Mouse (Mus musculus): ENCODE results near the gene Rhoc. TPM values are rescaled to one million over a fixed set of nuclear protein-coding genes. Genes with fewer than 3 reads are reported as not detected.
"Not testable (repeated sequence)": the region's sequence is repeated elsewhere in the genome, so short reads cannot be mapped to it uniquely, and the experiment has no call there.

Rhoc gene
- polyA plus RNA-seq, 1 experiment, result 142 TPM

DNA sequence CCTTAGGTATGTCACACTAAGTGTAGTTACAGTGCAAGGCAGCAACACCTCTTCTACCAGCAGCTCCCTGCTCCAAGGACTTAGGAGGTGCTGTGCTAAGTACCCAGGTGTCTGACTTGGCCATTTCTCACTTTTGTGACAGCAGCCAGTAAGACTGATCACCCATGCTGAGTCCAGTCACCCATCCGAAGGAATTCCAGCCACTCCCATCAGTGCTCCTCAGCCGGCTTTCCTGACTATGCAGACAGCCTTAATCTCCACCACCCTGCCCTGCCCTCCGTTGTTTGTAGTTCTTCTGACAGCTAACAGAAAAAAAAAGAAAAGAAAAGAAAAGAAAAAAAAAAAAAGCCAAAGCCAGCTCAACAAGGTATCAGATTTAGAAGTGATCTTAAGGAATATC is 23.6 kb downstream of the Rhoc start:
- no peak for DNase-seq (ENCODE audit: low read depth, low spot score)
- WGBS, result 20% methylated on average over 3 of the region's 3 CpGs

GRCm38 (mm10) chr3:104812254-104812653 is 24.1 kb downstream of the Rhoc start:
- 83% methylated on average over 4 of the region's 4 CpGs for WGBS
- no peak for DNase-seq (ENCODE audit: low read depth, low spot score)

GRCm38 (mm10) chr3:104813227-104813626 is 25.1 kb downstream of the Rhoc start:
- DNase-seq (ENCODE audit: low read depth, low spot score), result not testable (repeated sequence)
- WGBS, result 82% methylated on average over 7 of the region's 7 CpGs

DNA sequence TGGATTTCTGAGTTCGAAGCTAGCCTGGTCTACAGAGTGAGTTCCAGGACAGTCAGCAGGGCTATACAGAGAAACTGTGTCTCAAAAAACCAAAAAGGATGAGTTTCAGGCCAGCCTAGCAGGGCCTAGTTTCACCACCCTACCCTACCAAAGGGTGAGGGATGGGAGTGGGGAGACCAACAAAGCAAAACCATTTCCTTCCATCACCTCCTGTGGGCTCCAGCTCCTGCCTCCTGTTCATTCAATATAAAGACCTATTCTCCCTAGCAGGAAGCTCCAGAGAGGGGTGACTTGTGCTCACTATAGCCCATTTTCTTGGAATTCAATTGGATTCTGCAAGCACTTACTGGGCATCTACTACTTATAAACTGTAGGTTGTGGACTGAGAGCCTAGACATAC is 26.6 kb downstream of the Rhoc start:
- no peak for DNase-seq (ENCODE audit: low read depth, low spot score)
- WGBS, result 97% methylated on average over 1 of the region's 1 CpGs

DNA sequence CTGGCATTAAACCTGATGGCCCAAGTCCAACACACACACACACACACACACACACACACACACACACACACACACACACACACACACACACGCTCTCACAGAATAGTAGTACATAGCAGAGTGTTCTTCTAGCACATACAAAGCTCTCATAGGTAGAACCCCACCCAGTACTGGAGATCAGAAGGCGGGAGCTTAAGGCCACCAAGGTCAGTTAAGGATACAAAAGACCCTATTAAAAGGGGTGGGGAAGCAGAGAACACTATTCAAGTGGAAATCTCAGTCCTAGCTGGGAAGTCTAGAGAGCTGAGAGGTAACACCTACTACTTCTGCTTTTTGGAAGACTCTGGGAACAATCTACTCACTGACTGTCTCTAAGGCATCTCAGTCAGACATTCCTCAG is 27.2 kb downstream of the Rhoc start:
- 59% methylated on average over 2 of the region's 2 CpGs for WGBS
- DNase-seq (ENCODE audit: low read depth, low spot score), result no peak

DNA sequence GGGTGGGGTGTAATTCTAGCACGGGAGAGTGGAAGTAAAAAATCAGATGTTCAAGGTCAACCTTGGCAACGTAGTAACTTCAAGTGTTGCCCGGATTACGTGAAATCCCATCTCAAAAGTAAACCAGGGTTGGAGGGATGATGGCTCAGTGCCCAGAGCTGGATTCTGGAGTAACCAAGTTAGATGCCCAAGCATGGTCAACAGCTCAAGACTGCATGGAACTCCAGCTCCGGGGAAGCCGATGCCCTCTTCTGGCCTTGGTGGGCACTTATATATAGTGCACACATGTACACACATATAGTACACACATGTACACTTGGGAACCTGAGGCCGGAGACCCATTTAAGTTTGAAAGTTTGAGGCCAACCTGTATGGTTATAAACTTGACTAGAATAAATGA is 28.0 kb downstream of the Rhoc start:
- WGBS, result 91% methylated on average over 7 of the region's 7 CpGs

DNA sequence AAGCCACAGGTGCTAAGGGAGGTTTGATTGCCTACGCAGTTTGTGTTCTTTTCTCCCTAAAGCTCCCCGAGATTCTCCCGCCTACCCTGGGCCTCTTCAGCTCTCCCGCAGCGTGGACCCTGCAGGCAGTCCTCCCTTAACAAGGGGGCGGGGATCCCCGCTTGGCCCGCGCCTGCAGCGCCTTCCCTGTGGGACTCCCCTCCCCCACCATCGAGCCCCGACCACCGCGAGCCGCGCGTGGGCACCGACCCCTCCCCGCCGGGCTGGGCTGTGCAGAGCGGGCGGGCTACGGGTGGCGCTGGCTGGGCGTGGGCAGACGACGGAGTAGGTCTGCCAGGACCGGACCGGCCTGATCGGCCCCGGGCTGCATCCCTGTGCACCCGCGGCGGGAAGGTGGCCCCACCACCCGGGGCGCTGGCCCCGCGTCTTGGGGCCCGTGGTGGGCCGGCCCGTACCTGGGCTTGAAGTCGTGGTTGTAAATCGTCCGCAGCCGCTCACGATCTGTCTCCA is 29.4 kb downstream of the Rhoc start:
- under 1% methylated on average over 46 of the region's 46 CpGs for WGBS

More for the DNA sequence above, 28.0 kb downstream of the Rhoc start:
- no peak for DNase-seq (ENCODE audit: low read depth, low spot score)

DNA sequence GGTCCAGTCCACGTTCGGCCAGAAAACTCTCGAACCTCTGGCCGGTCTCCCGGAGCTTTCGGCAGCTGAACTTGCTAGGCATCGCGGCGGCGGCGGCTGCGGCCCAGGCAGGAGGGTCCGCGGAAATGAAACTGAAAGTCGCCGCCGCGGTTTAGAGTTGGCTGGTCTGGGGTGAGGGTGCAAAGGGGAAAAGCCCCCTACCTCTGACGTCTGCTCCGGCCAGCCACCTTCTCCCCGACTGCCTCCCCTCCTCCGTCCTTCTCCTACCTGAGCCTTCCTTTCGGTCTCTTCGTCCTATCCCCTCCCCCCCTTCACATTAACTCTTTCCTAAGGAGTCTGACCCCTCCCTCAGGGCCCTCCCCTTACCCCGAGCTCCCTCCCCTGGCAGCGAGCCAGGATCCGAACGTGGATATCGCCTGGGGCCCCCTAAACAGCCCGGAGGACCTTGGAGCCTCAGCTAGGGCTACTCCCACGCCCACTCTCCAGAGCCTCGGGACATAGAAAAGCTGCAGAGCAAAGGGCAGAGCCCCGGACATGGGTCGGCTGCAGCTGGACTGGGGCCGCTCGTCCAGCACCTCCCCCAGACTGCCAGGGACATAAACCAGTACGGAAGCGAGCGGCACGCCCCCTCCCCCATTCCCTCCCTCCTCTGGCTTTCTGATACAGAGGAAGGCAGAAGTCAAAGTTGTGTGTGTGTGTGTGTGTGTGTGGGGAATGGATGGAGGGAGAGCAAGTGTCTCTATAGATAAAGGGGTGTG is 30.0 kb downstream of the Rhoc start, which contains the start of gene Mov10:
Gene Mov10 (minus strand): TSS at position 573 of the 758 bp plus-strand sequence.
- DNase-seq (ENCODE audit: low read depth, low spot score), result no peak
- WGBS, result under 1% methylated on average over 40 of the region's 40 CpGs

More for the DNA sequence above, 29.4 kb downstream of the Rhoc start:
- no peak for DNase-seq (ENCODE audit: low read depth, low spot score)

DNA sequence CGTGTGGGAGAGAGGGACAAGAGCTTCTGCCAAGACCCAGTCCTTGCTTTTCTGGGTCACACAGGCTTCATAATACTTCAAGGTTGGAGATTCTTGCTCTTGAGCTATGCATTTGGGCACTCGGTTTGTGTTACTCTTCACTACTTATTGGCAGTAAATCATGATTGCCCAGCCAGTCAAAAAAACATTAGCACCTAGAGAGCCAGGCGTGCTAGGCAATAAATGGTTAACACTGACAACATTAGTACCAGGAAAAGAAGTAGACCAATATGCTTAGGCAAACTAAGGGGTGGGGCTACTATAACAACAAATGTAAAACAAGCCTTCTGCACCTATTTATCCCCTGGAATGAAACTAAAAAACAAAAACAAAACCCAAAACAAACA is 30.6 kb downstream of the Rhoc start:
- 0% methylated on average over 3 of the region's 3 CpGs for WGBS
- no peak for DNase-seq (ENCODE audit: low read depth, low spot score)

- WGBS, result 52% methylated on average over 1 of the region's 1 CpGs
- no peak for DNase-seq (ENCODE audit: low read depth, low spot score)
Measured at GRCm38 (mm10) chr3:104820426-104820825, 32.3 kb downstream of the Rhoc start.

GRCm38 (mm10) chr3:104822413-104822812 is 34.2 kb downstream of the Rhoc start:
- WGBS, result 78% methylated on average over 3 of the region's 3 CpGs
- DNase-seq (ENCODE audit: low read depth, low spot score), result no peak

- WGBS, result 91% methylated on average over 3 of the region's 3 CpGs
Measured at GRCm38 (mm10) chr3:104835797-104836196, 47.6 kb downstream of the Rhoc start.

DNA sequence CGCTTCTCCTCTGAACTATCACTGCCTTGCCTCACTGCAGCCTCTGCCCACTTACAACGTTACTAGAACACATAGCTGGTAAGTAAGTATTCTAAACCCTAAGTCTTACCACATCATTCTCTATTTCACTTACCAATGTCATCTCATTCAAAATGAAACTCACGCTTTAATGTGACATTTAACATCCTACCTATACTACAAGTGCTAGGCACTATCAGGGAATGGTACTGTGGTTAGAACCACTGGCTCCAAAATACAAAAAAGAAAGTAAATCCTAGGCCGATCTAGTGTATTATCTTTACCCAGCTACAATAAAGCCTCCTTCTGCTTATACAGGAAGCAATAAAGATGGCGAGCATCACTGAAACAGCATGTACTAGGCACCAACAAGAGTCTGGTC is 52.9 kb downstream of the Rhoc start:
- DNase-seq (ENCODE audit: low read depth, low spot score), result no peak
- WGBS, result 77% methylated on average over 5 of the region's 5 CpGs

More at GRCm38 (mm10) chr3:104835797-104836196, 47.6 kb downstream of the Rhoc start:
- DNase-seq (ENCODE audit: low read depth, low spot score), result no peak

Other genes starting within 250 kb of the Rhoc start
- 26.8 and 33.6 TPM in 2 replicates for gene Slc16a1, start 149.7 kb upstream of the Rhoc start, polyA plus RNA-seq (2012; rRNA removed)
- 9.0 and 9.6 TPM in 2 replicates for gene Ppm1j, start 7.3 kb upstream of the Rhoc start, polyA plus RNA-seq (2012; rRNA removed)
- 0.07 and 0.59 TPM in 2 replicates for gene Fam19a3, start 6.5 kb upstream of the Rhoc start, polyA plus RNA-seq (2012; rRNA removed)
- 20.0 and 44.6 TPM in 2 replicates for gene Mov10, start 30.2 kb downstream of the Rhoc start, polyA plus RNA-seq (2012; rRNA removed)
- 5.6 and 7.3 TPM in 2 replicates for gene St7l, start 75.6 kb downstream of the Rhoc start, polyA plus RNA-seq (2012; rRNA removed)
- 47.8 and 53.7 TPM in 2 replicates for gene Capza1, start 76.1 kb downstream of the Rhoc start, polyA plus RNA-seq (2012; rRNA removed)
- 4.0 and 7.4 TPM in 2 replicates for gene Wnt2b, start 173.5 kb downstream of the Rhoc start, polyA plus RNA-seq (2012; rRNA removed)

Measured in large intestine, adult 2 months (tissue).